Mouse (Mus musculus) midbrain, embryonic 14.5 days (tissue): ENCODE measurements around the gene Igfbp5. TPM values are rescaled to one million over a fixed set of nuclear protein-coding genes. Genes with fewer than 3 reads are reported as not detected.

Experiments
- ATAC-seq: fragments of 200-750 bp; cut with Nextera tagmentation; 2 replicates; pipeline ENCODE4 v1.8.0; 2017; ENCODE audit warnings: moderate number of reproducible peaks, moderate library complexity; ENCODE audit not compliant: low FRiP score, low TSS enrichment
- DNase-seq: peaks from one replicate; pipeline ENCODE4 v3.0.0-alpha.2; 2015
- H3K27ac ChIP-seq: fragments of 300-500 bp; sonication (generic); replicated peaks from 2 replicates; pipeline ENCODE4 v1.5.1; 2014; ENCODE audit warnings: mild to moderate bottlenecking, low read depth, low read length, moderate library complexity
- H3K27me3 ChIP-seq: fragments of 300-500 bp; sonication (generic); 2 replicates; pipeline ENCODE4 v1.6.1; 2014; ENCODE audit warnings: low read length, control low read depth, mixed read lengths; ENCODE audit not compliant: control insufficient read depth, insufficient read depth
- H3K36me3 ChIP-seq: fragments of 300-500 bp; sonication (generic); 2 replicates; pipeline ENCODE4 v1.6.1; 2014; ENCODE audit warnings: low read length, control low read depth; ENCODE audit not compliant: control insufficient read depth, insufficient read depth
- H3K4me1 ChIP-seq: fragments of 300-500 bp; sonication (generic); 2 replicates; pipeline ENCODE4 v1.6.1; 2014; ENCODE audit warnings: mild to moderate bottlenecking, antibody characterized with exemption, low read length, control low read depth; ENCODE audit not compliant: control insufficient read depth, insufficient read depth
- H3K4me2 ChIP-seq: fragments of 300-500 bp; sonication (generic); 2 replicates; pipeline ENCODE4 v1.6.1; 2014; ENCODE audit warnings: mild to moderate bottlenecking, low read length, moderate library complexity
- H3K4me3 ChIP-seq: fragments of 300-500 bp; sonication (generic); replicated peaks from 2 replicates; pipeline ENCODE4 v1.5.1; 2014; ENCODE audit warnings: low read depth, low read length
- H3K9ac ChIP-seq: fragments of 300-500 bp; sonication (generic); replicated peaks from 2 replicates; pipeline ENCODE4 v1.6.1; 2014; ENCODE audit warnings: mild to moderate bottlenecking, low read length, moderate library complexity
- H3K9me3 ChIP-seq: fragments of 300-500 bp; sonication (generic); 2 replicates; pipeline ENCODE4 v1.6.1; 2016; ENCODE audit warnings: low read length, control low read depth, mixed read lengths; ENCODE audit not compliant: control insufficient read depth
- WGBS: fragments of 180-500 bp; shearing (Covaris S2); extraction: QIAGEN DNeasy Blood & Tissue Kit; methylation state at CpG from one replicate; pipeline ENCODE4 v1.1.7; 2014; 5-methylcytosine and 5-hydroxymethylcytosine counted together
- polyA plus RNA-seq: library from polyadenylated mRNA; unstranded; fragments of >200 nt; fragmentation: Nextera tagmentation; extraction: Ambion mirVana; gene quantifications from 2 replicates; pipeline ENCODE4 v1.2.1, GENCODE M21; 2014

Gene Igfbp5
- polyA plus RNA-seq, 1 experiment from 2014 or later: 22.4 TPM

DNA sequence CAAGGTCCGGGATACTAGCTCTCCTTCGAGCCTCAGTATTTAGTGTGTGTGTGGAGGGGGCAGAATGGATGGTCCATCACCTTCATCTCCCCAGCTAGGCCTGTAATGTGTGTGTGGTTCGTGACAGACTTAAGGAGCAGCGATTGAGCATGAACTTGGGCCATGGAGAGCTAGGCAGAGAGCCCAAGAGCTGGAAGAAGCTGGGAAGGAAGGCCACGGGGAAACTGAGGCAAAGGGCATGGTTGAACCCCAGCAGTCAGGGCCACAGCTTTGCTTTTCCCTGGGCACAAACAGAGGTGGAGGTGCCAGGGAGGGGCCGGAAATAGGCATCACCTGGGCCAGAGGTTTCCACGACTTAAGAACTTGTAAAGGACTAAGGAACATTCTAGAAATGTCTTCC is 17.5 kb downstream of the Igfbp5 start:
- DNase-seq (no peak), ATAC-seq (no peak)
- H3K4me3 ChIP-seq: no peak overlapping the region
- H3K9ac ChIP-seq: no peak overlapping the region
- no peaks in the 10 kb centered on the region for H3K9me3 ChIP-seq
- 90% methylated on average over 7 of the region's 7 CpGs for WGBS
- H3K4me2 ChIP-seq: no peak overlapping the region
- H3K27me3 ChIP-seq: no peaks in the 10 kb centered on the region
- peaks cover 4% of the 10 kb centered on the region for H3K36me3 ChIP-seq
- H3K27ac ChIP-seq: no peak overlapping the region
- peaks cover 10% of the 10 kb centered on the region for H3K4me1 ChIP-seq

DNA sequence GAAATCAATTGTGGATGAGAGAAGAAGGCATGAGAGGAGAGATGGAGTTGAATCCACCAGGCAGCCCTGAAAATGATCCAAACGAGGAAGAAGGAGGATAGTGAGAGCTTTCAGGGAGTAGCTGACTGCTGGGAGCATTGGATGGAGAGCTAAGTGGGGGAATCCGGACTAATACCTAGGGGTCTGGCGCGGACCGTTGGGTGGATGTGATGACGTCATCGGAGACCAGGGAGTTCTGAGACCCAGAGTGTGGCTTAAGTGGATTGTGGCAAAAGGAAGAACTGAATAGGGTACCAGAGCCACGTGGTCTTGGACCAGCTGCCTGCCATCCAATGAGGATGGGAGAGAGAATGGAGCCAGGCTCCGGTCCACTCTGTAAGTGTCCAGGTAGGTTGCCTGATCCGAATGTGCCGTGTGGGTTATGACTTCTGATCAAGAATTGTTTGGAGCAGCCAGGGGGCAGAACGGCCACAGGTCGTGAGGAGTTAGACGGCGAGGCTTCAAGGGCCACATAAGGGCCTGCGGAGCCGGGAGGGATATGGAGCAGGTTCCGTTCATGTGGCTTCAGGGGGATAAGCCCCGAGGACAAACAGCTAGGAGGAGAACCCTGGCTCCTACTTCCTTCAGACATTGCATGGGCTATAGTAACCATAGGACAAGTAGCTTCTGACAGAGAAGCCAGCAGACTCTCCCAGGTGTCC is 18.3 kb downstream of the Igfbp5 start:
- H3K36me3 ChIP-seq: peaks cover 12% of the 10 kb centered on the region
- no peak overlapping the region for H3K4me2 ChIP-seq
- no peaks in the 10 kb centered on the region for H3K27me3 ChIP-seq
- H3K4me3 ChIP-seq: no peak overlapping the region
- H3K9me3 ChIP-seq: no peaks in the 10 kb centered on the region
- DNase-seq: no peak
- no peak for ATAC-seq
- WGBS: 85% methylated on average over 19 of the region's 19 CpGs
- H3K4me1 ChIP-seq: peaks cover 10% of the 10 kb centered on the region
- no peak overlapping the region for H3K9ac ChIP-seq
- H3K27ac ChIP-seq: no peak overlapping the region

DNA sequence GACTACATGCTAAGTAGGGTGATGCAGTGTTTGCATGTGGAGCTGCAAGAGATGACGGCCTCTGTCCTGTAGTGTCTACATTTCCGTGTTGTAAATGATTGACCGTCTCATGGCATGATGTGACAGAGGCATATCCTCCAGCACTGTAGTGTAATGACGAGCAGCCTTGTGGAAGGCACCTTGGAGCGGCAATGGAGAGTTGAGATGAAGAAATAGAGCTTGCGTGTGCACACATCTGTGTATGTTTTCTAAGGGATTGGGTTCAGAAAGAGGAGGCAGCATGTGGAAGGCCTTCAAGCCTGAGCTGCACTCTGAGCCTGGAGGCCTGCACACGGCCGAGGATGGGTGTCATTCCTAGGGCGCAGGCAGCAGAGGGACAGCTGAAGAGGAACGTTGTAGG is 19.0 kb downstream of the Igfbp5 start:
- H3K27me3 ChIP-seq: no peaks in the 10 kb centered on the region
- no peak overlapping the region for H3K27ac ChIP-seq
- 89% methylated on average over 10 of the region's 10 CpGs for WGBS
- ATAC-seq (no peak), DNase-seq (no peak)
- no peaks in the 10 kb centered on the region for H3K9me3 ChIP-seq
- no peak overlapping the region for H3K4me2 ChIP-seq
- H3K9ac ChIP-seq: no peak overlapping the region
- no peak overlapping the region for H3K4me3 ChIP-seq
- H3K36me3 ChIP-seq: peaks cover 16% of the 10 kb centered on the region
- peaks cover 10% of the 10 kb centered on the region for H3K4me1 ChIP-seq

DNA sequence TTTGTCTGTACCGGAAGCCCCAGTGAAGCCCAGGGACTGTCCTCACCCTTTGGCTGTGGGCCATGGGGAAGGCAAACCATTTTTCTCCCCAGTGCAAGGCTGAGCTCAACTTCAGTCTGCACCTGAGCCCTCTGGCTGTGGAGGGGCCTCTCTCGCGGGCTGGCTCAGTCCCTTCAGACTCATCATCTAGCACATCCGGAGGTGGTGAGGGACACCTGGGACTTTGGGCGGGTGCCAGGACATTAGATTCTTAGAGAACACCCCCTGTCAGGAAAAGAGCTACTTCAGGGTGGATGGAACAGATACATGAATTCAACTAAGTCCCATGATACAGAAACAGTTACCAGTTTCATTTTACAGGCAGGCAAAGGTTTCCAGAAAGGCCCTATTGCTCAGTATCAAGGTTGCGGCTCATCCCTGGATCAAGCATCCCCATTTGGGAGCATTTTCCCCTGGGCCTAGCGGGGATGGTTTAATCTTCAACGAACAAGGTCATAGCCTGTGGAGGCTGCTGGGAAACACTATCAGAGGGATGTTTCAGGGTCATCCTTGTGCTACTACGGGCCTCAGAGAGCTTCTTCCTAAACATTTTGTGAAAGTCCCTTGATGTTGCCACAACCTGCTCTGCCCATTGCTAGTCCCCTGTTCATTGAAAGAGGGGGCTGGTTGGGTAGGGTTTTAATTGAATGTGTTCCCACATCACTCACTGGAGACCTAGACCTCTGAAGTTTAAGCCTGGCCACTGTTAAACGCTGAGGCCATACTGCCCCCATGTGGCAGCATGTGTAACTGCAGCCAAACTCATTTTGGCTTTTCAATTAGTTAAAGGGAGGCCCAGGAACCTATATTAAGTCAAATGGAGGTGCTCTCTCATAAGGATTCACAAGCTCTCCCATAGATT is 20.1 kb downstream of the Igfbp5 start:
- no peaks in the 10 kb centered on the region for H3K9me3 ChIP-seq
- no peak overlapping the region for H3K4me2 ChIP-seq
- peaks cover 10% of the 10 kb centered on the region for H3K4me1 ChIP-seq
- no peak overlapping the region for H3K9ac ChIP-seq
- H3K27ac ChIP-seq: no peak overlapping the region
- DNase-seq: peak; percentile 88
- no peaks in the 10 kb centered on the region for H3K27me3 ChIP-seq
- WGBS: 52% methylated on average over 10 of the region's 10 CpGs
- ATAC-seq: no peak
- H3K4me3 ChIP-seq: no peak overlapping the region
- peaks cover 20% of the 10 kb centered on the region for H3K36me3 ChIP-seq

DNA sequence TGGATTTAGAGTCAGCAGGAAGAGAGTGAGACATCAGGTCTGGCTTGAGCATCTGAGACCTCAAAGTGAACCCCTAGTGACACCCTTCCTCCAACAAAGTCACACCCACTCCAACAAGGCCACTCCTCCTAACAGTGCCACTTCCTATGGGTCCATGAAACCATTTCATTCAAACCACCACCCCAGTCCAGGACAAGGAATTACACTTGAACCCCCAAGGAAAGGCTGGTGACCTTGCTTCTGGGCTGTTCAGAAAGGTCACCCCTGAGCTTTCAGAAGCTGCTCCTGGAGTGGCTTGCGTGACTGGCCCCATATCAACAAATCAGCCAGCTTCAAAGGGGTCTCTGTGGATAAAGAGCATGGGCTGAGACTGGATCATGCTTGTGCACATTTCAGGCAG is 20.9 kb downstream of the Igfbp5 start:
- no peak overlapping the region for H3K4me3 ChIP-seq
- no peak overlapping the region for H3K27ac ChIP-seq
- no peak overlapping the region for H3K4me2 ChIP-seq
- ATAC-seq (no peak), DNase-seq (no peak)
- H3K4me1 ChIP-seq: peaks cover 4% of the 10 kb centered on the region
- H3K27me3 ChIP-seq: no peaks in the 10 kb centered on the region
- WGBS: 87% methylated on average over 1 of the region's 1 CpGs
- no peak overlapping the region for H3K9ac ChIP-seq
- peaks cover 28% of the 10 kb centered on the region for H3K36me3 ChIP-seq
- H3K9me3 ChIP-seq: no peaks in the 10 kb centered on the region

DNA sequence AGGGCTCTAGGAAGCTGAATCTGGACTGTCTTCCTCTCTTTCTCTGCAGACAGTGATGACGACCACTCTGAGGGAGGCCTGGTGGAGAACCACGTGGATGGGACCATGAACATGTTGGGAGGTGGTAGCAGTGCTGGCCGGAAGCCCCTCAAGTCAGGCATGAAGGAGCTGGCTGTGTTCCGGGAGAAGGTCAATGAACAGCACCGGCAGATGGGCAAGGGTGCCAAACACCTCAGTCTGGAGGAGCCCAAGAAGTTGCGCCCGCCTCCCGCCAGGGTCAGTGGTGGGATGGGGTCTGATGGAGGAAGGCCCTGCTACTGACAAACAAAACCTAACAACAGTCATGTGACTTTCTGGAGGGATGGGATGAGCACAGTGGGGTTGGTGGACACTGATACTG is 25.6 kb downstream of the Igfbp5 start:
- Histone ChIP-seq H3K9me3 (no peaks in the 10 kb centered on the region), H3K9ac (no peak overlapping the region), H3K27ac (no peak overlapping the region), H3K4me3 (no peak overlapping the region), H3K36me3 (peaks cover 37% of the 10 kb centered on the region), H3K4me1 (no peaks in the 10 kb centered on the region), H3K27me3 (no peaks in the 10 kb centered on the region), H3K4me2 (no peak overlapping the region)
- 90% methylated on average over 8 of the region's 8 CpGs for WGBS
- DNase-seq: no peak
- ATAC-seq: no peak

DNA sequence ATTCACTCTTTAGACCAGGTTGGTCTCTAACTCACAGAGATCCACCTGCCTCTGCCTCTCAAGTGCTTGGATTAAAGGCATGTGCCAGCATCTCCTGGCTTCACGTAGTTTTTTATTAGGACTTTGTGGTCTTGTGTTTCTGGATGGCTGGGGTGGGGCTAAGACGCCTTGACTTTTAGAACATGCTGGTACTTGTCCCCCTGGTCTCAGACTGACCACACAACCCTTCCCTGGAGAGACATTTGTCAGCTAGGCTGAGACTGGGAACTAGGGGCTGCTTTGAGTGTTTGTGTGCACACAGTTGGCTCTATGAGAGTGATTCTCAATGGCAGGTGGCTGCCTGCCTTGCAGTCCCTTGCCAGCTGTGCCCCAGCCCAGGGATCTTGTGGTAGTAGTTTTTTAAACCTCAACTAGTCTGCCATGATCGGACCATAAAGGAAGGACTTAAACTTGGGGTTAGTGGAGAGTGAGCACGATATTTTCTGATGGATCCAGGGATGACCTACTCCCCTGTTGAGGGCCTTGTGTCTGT is 26.8 kb downstream of the Igfbp5 start:
- Histone ChIP-seq H3K9me3 (no peaks in the 10 kb centered on the region), H3K4me2 (no peak overlapping the region), H3K27ac (no peak overlapping the region), H3K4me3 (no peak overlapping the region), H3K36me3 (peaks cover 40% of the 10 kb centered on the region), H3K4me1 (no peaks in the 10 kb centered on the region), H3K27me3 (no peaks in the 10 kb centered on the region), H3K9ac (no peak overlapping the region)
- DNase-seq (no peak), ATAC-seq (no peak)
- WGBS: 89% methylated on average over 4 of the region's 4 CpGs

DNA sequence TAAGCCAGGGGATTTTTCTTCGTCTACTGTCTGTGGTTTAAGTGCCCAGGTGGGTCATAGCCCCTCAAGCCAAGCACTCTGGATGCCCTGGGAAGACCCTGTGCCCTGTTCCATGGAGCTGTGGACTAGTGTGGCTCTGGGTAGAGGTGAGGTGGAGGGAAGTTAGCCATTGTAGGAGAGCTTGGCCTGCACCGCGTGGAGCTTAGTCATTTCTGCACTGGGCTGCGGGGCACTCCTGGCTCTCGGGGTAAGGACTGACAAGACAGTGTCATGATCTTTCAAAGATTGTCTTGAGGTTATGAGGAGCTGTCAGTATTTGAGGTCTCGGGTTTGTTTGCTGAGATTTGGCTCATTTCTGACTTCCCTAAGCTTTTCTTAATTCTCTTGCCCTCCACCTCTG is 30.0 kb downstream of the Igfbp5 start:
- Histone ChIP-seq H3K36me3 (peaks cover 28% of the 10 kb centered on the region), H3K9me3 (no peaks in the 10 kb centered on the region), H3K4me2 (no peak overlapping the region), H3K9ac (no peak overlapping the region), H3K4me3 (no peak overlapping the region), H3K4me1 (no peaks in the 10 kb centered on the region), H3K27me3 (no peaks in the 10 kb centered on the region), H3K27ac (no peak overlapping the region)
- 95% methylated on average over 6 of the region's 6 CpGs for WGBS
- ATAC-seq: no peak
- DNase-seq: no peak
